Mouse (Mus musculus) kidney, adult 8-10 months (tissue): ENCODE measurements around the gene Map1b.

Source experiments
- DNase-seq, 2 experiments: peaks; one replicate each; pipeline ENCODE4 v3.0.0; 2022

Map1b gene

DNA sequence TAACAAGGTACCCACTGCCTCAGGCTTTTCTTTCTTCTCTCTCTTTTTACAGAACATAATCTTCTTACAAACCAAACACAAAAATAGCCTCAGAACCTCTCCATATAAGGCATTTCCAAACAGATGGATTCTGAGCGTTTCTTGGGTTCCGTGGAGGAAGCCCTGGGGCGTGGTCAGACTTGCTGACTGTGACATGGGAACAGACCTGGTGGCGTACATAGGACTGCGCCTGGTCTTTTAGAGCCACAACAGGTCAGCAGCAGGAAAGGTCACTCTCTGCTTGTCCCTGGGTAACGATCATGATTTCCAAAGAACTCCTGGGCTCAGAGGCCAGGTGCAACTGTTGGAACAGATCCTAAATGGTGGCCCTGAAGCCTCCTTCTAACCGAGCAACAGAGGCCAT, 31.0 kb downstream of the Map1b start:
- no peak for DNase-seq

DNA sequence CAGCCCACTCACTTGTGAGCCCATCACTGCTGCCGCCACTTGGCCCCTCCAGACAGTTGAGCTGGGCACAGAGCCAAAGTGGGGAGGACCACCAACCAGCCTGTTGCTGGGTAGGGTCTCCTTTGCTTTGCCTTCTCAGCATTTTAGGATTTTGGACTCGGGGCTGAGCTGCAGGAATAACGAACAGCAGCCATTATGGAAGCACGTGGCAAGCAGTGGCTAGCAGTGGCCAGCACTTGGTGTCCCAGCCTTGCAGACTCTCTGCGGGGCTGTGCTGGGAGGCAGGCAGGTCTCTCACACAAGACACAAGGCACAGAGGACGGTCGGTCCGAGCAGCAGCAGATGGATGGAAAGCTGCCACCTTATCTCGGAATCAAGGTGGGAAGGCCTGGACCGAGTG, 31.4 kb downstream of the Map1b start:
- no peak for DNase-seq

DNA sequence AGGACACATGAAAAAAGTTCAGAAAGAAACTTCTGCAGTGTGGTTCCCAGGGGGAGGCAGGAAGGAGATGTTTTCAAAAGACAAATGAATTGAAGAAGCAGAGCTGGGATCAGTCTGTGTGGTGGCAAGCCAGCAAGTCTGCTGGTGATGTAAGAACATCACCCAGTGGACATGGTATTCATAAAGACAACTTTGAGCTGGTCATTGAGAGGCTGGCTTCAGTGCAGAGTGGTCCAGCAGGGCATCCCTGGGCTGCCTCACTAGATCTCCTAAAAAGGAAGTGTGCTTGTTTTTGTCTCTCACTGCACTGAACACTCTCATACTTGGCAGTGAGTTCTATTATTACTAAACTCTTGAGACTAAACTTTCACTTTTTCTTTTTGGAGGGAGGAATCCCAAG, 32.9 kb downstream of the Map1b start:
- DNase-seq: no peak

DNA sequence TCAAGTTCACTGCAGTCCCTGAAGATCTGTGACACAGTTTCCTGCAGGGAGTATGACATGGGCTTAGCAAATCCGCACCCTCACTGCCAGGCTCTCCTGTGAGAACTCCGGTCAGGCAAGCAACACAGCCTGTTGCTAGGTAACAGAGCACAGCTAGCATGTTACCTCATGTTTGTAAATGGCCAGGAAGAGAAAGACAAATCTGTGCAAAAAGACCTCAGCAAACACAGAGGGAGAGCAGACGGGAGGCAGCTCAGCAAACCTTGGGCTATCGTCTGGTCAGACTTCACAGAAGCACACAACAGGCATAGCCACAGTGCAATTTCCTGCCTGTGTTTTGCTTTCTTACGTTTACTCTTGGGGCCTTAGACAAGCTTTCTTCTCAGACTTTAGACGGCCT, 40.9 kb downstream of the Map1b start:
- DNase-seq: no peak

DNA sequence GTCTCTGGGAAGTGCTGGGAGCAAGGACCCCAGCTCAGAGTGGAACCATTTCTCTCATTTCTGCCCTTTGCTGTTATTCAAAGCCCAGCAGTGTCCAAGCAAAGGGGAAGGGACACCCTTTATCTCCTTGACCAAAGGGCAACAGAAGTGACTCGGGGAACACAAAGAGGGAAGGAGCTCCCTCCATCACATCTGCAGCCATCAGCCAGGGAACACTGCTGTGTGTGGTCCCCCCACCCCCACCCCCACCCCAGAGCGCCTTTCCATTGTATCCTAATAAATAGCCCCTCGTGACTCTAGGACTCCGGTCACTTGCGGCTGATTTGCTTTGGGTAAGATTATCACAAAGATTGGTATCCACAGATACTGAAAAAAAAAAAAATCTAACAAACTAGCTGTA, 41.3 kb downstream of the Map1b start:
- no peak for DNase-seq

DNA sequence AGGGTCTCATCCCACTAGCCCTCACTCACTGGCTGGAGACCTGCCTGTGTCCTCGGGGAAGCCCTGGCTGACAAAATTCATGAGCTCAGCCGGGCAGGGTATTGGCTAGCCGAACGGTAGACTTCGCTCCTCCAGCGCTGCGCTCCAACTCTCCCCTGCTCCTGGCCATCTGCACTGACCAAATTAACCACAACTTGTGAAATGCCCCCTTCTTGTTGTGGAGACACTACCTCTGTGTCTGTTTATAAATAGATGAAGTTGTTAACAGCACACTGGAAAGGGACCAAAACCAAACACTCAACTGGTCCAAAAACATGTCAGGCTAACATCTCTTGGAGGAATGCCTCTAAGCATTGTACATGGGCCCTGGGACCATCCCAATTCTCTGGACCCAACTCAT, 42.2 kb downstream of the Map1b start:
- DNase-seq: no peak

DNA sequence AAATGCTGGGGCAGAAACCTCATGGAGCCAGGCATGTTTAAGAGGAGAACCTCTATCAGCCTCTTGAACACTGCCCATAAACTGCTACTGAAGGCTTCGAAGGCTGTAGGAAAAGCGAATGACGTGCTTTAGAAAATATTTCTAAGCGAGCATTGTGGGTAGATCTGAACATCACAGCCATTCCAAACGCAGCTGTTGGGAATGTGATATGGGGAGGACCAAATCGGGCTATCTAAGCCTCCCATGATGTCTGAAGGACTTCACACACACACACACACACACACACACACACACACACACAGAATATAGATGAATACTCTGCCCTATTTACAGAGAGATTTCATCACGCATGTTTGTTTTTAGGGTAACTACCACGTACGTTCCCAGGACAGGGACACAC, 44.3 kb downstream of the Map1b start:
- no peak for DNase-seq

DNA sequence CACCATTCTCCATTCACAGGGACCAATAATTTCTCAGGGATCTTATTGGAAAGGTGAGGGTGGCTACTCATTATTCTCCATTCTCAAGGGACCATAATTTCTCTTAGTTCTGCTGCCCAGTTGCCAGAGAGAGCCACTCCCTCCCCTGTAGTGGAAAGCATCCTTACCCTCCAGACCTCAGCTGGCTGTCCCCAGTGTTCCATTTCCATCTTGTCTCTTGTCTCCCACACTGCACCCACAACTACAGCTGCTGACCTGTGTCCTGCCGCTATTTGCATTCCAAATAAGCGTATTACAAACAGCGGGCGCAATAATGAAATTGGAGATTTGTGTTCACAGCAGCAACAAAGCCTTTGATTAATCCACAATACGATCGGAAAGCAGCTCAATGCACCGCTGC, 46.3 kb downstream of the Map1b start:
- no peak for DNase-seq

DNA sequence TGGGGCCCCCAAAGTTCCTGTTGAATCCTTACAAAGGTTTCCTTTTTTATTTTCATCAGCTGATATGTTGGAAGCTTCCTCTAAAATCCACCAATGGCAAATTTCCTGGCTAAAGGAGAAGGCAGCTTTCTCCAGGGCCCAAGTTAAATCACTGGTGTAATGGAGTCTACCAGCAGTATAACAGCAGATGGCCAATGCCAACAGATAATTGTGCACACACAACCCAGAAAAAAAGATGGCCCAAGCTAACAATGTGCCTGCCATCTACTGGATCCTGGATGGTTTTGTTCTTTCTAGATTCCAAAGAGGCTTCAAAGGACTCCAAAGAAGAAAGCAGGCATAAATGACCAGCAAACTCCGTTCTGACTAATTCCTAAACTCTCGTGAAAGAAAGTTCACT, 48.1 kb downstream of the Map1b start:
- DNase-seq: no peak

DNA sequence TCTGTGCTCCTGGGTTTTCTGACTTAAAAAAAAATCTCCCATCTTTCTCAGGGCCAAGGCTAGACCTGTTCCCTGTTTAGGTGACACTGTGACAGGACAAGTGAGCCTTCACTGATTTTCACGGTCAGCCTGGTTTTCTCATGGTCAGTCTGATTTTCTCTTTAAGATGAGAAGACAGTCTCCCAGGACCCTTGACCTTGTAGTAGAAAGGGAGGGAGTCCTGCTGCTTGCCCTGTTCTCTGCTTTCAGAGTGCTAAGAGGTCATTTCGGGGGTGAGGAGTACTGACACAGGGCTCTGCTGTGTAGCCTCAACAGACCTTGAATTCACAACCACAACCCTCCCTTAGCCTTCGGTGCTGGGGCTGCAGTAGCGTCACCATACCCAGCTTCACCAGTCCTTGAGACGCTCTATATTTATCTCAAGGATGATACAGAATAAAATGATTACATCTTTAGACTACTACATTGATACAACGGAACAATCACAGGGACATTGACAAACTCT, 49.5 kb downstream of the Map1b start:
- DNase-seq: no peak

DNA sequence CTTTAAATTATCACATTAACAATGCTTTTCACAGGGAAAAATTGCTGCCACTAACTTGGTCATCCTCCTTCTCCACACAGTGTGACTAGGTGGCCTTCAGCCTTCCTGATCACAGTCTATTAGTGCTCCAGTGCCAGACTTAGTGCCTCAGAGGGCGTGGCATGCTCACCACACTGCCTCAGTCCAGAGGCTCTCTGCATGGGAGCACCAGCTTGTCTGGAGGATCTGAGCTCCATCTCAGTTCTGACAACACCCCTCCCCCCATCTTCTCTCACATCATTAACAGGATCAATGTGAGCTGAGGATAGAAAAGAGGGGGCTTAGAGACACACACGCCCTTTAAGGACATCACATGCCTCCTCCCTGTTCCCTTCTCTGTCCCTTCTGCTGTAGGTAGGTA, 50.3 kb downstream of the Map1b start:
- no peak for DNase-seq

DNA sequence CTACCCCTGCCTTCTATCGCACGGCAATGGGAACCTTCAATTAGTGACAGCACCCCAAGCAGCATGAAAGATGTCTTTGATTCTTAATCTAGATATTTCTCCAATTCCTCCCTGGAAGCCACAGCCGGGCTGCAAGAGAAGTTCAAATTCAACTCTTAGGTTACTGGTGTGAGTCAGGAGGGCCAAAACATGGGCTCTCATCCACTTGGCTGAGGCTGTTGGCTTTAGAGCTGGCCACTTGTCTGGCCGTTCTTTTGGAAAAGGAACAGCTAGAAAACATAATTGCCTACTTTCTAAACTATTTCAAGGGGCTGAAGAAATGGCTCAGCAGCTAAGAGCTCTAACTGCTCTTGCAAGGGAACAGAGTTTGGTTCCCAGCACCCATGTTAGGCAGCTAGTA, 51.8 kb downstream of the Map1b start:
- DNase-seq: no peak

DNA sequence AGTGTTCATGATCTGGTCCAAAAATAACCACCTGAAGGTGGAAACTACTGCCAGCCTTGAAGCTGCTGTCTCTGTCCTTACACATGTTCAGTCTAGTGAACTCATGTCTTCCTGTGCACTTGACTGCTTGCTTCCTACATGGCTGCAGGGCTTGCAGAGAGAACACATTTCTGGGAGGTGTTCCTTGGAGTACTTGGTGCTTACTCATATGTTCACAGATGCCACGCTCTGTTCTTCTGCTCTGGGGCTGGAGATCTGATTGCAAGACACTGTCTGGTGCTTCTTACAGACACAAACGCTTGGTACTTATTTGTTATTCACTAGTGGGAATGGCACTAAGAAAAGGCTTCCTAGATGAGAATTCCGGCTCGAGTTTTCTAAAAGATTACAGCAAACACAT, 54.5 kb downstream of the Map1b start:
- DNase-seq: no peak

DNA sequence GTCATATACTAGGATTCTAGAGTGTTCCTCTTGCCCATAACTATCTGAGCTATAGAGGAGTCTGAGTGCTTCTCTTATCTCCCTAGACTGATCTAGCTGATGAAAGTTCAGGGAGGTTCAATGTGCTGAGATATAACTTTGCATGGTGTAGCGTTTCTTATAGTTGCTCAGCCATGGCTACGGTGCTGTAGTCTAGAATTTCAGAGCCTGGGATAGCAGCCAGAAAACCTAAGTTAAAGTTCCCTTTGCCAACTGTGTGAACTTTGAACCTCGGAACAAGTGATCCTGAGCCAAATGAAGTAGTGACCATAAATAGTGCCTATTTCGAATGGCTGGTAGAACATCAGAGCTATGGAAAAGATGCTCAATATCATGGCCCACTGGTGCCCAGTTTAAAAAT, 56.7 kb downstream of the Map1b start:
- peak; percentile 62 to 67 for DNase-seq

DNA sequence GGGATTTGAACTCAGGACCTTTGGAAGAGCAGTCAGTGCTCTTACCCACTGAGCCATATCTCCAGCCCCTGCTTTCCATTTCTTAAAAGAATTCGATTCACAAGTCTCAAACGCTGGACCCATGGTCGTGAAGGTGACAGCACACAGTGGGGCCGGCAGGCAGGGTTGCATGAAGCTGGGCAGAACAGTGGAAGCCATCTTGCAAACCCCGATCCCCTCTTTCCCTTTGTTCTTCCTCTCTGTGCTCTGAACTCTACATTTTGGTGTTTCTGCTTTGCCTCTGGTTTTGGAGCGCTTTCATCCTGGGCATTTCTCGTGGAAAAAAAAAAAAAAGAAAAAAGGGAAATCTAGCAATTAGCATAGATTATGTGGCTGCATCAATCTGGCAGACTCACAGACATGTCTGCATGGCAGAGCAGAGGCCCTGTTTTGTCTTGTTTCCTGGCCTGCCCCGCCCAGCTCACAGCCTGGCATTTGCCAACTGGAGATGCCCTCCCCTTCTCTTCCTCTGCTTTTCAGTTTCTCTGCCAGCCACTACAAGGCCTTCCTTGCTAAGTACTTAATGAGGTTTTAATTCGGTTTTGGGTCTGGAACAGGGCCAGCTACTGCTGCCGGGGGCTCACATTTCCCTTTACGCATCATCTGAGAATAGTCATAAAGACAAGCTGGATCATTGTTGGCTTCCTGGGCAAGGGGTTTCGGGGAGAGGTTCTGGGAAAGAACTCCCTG, 57.5 kb downstream of the Map1b start:
- DNase-seq: no peak

DNA sequence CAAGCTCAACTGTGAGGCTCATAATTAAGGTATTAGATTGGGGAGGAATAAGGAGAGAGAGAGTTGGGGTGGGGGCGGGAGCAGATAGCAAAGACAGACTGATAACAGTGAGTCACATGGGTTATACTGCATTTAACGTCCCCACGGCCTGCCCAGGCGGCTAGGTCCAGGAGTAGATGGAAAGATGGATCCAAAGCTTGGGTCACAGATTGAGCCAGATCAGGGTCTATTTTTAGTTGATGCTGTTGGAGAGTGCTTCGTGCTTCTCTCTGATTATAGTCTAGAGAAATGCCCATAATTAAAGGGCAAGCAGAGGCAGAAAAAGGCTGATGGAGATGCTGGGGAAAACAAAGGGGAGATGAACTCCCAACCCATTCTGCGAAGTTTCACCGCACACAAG, 61.4 kb downstream of the Map1b start:
- DNase-seq: no peak

DNA sequence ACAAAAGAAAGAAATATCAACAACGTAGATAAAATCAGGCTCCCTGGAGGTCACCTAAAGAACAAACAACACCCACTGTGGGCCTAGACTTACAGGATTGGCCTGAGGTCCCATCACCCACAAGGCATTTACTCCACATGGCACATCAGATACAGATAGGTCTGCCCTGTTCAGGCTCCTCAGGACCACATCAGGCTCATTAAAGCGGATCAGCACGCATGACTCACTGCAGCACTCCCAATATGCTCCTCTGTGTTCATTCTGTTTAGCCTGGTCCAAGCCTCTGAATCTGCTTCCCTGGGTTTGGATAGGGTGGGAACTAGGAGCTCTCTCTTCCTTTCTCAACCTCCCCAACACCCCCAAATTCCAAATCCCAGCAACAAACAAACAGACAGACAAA, 63.9 kb downstream of the Map1b start:
- DNase-seq: no peak

DNA sequence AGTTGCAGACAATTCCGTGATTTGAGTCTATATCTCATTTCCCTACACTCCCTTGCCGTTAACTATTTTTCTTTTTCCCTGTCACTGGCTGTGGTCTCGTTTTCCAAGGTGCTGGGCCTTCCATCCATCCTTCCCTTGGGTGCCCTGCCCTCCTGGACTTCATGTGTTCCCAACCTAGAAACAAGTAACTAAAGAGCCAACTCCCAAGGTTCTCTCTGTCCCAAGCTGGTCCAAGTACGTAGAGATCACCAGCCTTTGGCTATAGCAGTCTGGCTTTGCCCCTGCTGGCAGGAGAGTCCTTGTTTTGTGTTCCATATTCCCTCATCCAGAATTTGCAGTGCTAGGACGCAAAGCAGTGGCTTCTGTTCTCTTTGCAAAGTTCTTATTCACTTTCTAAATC, 65.1 kb downstream of the Map1b start:
- no peak for DNase-seq

DNA sequence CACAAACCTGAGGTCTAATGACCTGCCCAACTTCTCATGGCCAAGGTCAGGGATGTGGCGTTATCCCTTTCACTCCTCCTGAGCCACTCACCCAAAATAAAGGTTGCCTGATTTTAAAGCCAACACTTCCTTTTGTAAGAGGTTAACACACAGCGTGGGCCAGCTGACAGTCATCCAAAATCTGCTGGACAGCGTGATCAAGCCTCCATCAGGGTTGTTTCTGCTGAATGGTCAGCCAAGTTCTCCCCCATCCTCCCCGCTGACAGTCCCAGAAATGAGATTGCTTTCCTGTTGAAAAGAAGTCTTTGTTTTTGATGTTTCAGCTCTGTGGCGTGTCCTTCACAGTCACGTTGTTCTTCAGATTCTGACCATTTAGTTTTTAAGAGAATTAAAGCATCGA, 65.6 kb downstream of the Map1b start:
- DNase-seq: no peak

DNA sequence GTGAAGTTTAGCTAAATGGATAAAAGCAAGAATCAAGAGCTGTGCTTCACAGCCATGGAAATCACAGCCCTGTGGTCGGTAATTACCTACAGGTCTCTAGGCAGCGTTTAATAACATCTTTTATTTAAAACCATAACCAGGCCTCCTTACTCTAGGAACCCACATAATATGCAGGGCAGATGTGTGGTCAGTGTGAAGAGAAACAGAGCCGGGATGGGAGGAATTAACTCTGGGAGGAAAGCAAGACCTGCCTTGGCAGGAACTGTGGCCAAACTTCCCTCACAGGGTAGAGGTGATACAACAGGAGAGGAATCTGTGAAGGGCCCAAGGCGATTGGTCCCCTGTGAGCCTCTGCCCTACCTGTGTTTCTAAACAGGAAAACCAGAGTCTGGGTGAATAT, 66.8 kb downstream of the Map1b start:
- DNase-seq: no peak

DNA sequence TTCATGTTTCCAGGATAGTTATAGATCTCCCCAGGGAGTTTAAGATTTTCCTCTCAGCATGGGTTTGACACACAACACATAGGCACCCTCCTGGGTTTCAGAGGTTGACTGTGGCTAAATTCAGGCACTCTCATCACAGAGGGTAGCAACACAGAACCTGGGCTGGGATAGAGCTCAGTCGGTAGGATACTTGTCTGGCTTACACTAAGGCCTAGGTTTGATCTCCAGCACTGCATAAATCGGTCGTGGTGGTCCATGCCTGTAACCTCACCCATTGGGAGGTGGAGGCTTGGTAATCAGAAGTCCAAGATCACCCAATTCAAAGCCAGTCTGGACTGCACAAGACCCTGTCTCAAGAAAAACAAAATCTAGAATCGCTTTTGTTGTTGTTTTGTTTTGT, 68.1 kb downstream of the Map1b start:
- no peak for DNase-seq

DNA sequence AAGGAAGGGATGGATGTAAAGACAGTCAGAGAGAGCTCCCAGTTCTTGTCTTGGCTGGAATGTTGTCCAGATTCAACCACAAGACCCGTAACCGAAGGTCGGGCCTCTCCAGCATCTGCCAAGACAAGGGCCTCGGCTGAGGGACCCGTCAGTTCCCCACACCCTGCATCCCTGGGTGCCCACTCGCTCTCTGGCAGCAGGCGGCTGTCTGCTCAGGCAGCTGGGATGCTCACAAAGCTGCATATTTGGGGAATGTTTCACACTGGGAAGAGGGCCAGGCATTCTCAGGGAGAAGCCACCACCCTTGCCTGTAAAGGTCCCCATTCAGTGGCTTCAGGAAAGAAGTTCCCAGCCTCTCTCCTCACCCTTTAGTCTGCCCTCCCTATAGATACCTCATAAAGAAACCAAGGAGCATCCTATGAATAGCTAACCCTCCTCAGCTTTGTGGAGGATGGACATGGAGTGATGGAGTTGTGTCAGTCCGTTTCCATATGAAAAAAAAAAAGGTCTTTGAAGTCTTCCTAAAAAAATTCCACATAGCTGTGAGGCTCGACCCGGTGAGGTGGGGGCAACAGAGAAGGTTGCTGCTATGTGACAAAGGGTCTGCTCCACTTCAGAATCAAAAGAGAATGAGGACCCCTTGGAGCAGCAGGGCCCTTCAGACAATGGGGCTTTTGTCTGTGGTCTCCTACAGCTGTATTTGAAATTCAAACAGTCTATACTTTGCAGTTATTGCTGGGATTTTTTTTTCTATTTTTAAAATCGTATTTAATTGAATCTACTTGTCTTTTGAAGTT, 68.7 kb downstream of the Map1b start:
- DNase-seq: no peak

DNA sequence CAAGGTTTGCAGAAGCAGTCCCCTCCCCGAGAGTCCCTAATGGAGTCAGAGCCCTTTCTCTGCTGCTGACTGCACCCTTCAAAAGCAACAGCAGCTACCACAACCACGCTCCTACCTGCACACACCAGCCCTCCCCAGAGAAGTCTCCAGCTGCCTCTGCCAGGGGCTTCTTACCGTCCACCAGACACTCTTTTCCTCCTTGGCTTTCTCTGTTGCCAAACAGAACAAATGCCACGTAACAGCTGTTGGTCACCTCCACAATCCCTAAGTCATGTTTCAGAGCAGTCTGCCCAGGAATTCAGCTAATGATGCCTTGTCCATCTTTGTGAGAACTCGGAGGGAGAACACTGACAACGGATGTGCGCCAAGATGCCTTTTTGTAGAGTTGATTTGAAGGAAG, 69.3 kb downstream of the Map1b start:
- DNase-seq: no peak

DNA sequence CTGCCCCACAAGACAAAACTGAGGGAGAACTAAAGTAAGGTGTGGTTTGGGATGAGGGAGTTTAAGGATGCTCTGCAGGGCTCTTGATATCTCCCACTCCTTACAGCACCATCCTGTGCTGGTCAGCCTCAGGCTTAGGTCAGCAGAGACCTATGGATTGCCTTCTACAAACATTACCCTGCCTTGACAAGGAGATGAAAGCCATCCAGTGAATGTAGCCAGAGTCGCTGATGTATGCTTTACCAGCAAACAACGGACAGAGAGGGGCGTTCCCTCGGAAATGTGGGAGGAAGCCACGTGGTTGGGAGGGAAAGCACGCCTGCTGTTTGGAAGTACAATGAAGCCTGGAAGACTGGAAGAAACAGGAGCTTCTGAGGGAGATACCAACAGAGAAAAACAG, 71.5 kb downstream of the Map1b start:
- DNase-seq: no peak

DNA sequence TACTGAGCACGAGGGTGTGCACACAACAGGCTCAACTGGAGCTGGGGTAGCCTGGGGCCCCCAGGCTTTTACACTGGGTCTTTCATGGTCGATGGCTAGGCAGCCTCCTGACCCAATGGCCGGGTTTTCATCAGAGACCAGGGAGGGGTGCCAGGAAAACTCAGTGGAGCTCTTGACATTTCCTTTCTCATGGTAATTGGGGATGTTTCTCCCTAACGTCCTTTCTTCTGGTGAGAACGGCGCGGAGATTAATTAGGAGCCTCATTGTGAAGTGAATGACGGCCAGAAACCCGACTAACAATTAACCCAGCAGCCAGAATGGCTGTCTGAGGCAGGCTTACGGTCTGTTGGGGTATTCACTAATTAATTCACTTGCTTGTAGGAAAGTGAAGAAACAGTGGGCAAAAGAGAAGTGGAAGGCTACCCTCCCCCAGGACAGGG, 71.9 kb downstream of the Map1b start:
- no peak for DNase-seq
